In genomic region chr4:105705996-105706395, GRCm38 (mm10) we compare ENCODE assay signal across 14 mouse cellular contexts.
A peak's percentile ranks its signal among the peaks of the same experiment; 100 is the strongest.
DNase-seq lines count a peak whose midpoint lies in the region; TF ChIP-seq lines count a peak whose summit lies in the region.
"Had no signal": no experiment of that assay in that cellular context is flagged by ENCODE, and none has a peak within 500 bp of the region (broad histone marks: within the 10 kb centered on the region; RNA-seq: fewer than 3 reads in every experiment).

No protein-coding gene starts in this region.

- H3K4me1 ChIP-seq in limb, embryonic 10.5 days, result peaks cover 25% of the 10 kb centered on the region
- H3K4me1 ChIP-seq: heart, embryonic 12.5 days had no signal

- peak; percentile 46 to 52 for DNase-seq in heart, adult 18-20 months
- DNase-seq in heart, postnatal 14 days, result no peak
- DNase-seq in NIH3T3 (ENCODE audit: low read depth), result peak; percentile 94
- DNase-seq in fibroblast of lung, adult 2 months (ENCODE audit: low read depth), result peak; percentile 53
- no peak for DNase-seq in layer of hippocampus, adult 18-20 months (ENCODE audit: low spot score in 2 of 2)
- DNase-seq in limb, embryonic 10.5 days (ENCODE audit: low spot score), result no peak
- DNase-seq in cerebellum, adult 11-12 months, result no peak
- DNase-seq: cerebellum, adult 11 months had no signal

- intact Hi-C loops in heart, postnatal 14 days (cut with DNase I), result no loop called here

- no peaks in the 10 kb centered on the region for H3K79me2 ChIP-seq in myocyte (ENCODE audit: control insufficient read depth, insufficient read depth)

- H3ac ChIP-seq in myocyte (ENCODE audit: control insufficient read depth, insufficient read length), result no peak overlapping the region

- no peak for TF ChIP-seq POLR2A in myocyte (IDR thresholded peaks at IDR 0.05; ENCODE audit: insufficient read length, low read depth)

- no peak overlapping the region for H3K27ac ChIP-seq in limb, embryonic 10.5 days
- H3K27ac ChIP-seq: hindbrain, embryonic 12.5 days; layer of hippocampus, adult 2 months had no signal

- no peaks in the 10 kb centered on the region for H3K36me3 ChIP-seq in myocyte (ENCODE audit: control insufficient read depth, insufficient read depth)
- H3K36me3 ChIP-seq in limb, embryonic 10.5 days, result no peaks in the 10 kb centered on the region
- H3K36me3 ChIP-seq: heart, embryonic 12.5 days; hindbrain, embryonic 12.5 days had no signal

- WGBS in limb, embryonic 10.5 days, result 76% methylated on average over 6 of the region's 6 CpGs

- no peaks in the 10 kb centered on the region for H3K9me3 ChIP-seq in limb, embryonic 10.5 days (replicated peaks)
- H3K9me3 ChIP-seq: heart, embryonic 12.5 days; hindbrain, embryonic 12.5 days had no signal

- no peak overlapping the region for H3K4me3 ChIP-seq in myocyte
- H3K4me3 ChIP-seq in limb, embryonic 10.5 days, result no peak overlapping the region
- H3K4me3 ChIP-seq: erythroblast, embryonic 14.5 days; heart, embryonic 12.5 days; hindbrain, embryonic 12.5 days; layer of hippocampus, adult 2 months had no signal

- H3K4me2 ChIP-seq in myocyte (ENCODE audit: low read depth), result no peak overlapping the region
- H3K4me2 ChIP-seq: heart, embryonic 12.5 days; hindbrain, embryonic 12.5 days; liver, embryonic 11.5 days had no signal

- no peaks in the 10 kb centered on the region for H3K27me3 ChIP-seq in myocyte (ENCODE audit: control insufficient read depth, insufficient read depth, insufficient read length)
- H3K27me3 ChIP-seq in limb, embryonic 10.5 days (ENCODE audit: low read depth, poor library complexity, severe bottlenecking), result no peaks in the 10 kb centered on the region
- H3K27me3 ChIP-seq: heart, embryonic 12.5 days; hindbrain, embryonic 12.5 days had no signal

TF ChIP-seq in myocyte, 11 proteins besides CTCF, POLR2A, EP300 and RAD21:
- TF ChIP-seq MYOD1 (IDR thresholded peaks at IDR 0.05; ENCODE audit: control insufficient read depth in 1 of 3, insufficient read length in 2 of 3, low read depth in 2 of 3), result no peak
- peak; percentile 55 for TF ChIP-seq CEBPB (IDR thresholded peaks at IDR 0.05; ENCODE audit: insufficient read depth, poor library complexity, severe bottlenecking)
TF ChIP-seq in myocyte: peak in this region for 1.

Comparison
In these comparisons a context has a peak if more than half of its experiments do, and no peak if none do; other contexts are left out.
1. DNase-seq: peak in heart, adult 18-20 months (2 of 2), NIH3T3 (single experiment) and fibroblast of lung, adult 2 months (single experiment); none in heart, postnatal 14 days (0 of 2), layer of hippocampus, adult 18-20 months (0 of 2), limb, embryonic 10.5 days (single experiment) and cerebellum, adult 11-12 months (single experiment).